Mouse (Mus musculus) gastrocnemius, postnatal 14 days (tissue): Measurements from ENCODE around the gene Stip1. TPM values are rescaled to one million over a fixed set of nuclear protein-coding genes. Genes with fewer than 3 reads are reported as not detected.
"Not testable (repeated sequence)": the region's sequence is repeated elsewhere in the genome, so short reads cannot be mapped to it uniquely, and the experiment has no call there.

Experiments used
- DNase-seq: peaks from one replicate; pipeline ENCODE4 v3.0.0; 2021; ENCODE audit warnings: mixed read lengths
- intact Hi-C: fragments of 180-260 bp; cut with DNase I; formaldehyde crosslinking; loops from one replicate; pipeline ENCODE4 v1.15.1; 2025; ENCODE audit warnings: low total_unique reads
- total RNA-seq, 2 experiments: library from RNA; stranded (reverse); gene quantifications; 2 replicates each; pipeline ENCODE4 v1.2.3; 2021

The Stip1 gene
- total RNA-seq, 2 experiments from 2014 or later = 80.3 to 92.4 TPM

DNA sequence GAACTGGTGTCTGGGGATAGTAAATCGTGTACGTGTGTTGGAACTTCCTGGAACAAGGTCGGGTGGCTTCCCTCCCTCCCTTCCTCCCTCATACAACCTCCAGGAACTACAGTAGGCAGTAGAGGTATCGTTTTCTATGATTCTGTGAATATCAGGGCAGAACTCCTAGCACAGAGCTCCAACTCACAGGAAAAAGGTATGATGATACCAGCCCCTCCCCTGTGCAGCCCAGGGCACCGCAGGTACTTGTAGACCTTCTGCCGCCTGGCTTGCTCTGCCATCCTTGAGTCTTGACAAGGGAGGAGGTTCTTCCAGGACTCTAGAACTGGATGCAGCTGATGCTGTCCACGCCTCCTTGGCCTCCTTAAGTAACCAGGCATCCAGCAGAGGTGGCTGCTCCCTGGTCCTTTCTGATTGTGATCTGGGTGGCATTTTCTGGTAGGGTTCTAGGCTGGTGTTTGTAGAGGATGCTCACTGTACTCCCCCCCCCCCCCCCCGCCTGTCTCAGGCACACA lies 27.1 kb upstream of the Stip1 start:
- no peak for DNase-seq
- intact Hi-C loops = loop anchor here (2.0 kb wide), 1 partner anchor 130 kb away; no protein-coding TSS in a partner anchor

DNA sequence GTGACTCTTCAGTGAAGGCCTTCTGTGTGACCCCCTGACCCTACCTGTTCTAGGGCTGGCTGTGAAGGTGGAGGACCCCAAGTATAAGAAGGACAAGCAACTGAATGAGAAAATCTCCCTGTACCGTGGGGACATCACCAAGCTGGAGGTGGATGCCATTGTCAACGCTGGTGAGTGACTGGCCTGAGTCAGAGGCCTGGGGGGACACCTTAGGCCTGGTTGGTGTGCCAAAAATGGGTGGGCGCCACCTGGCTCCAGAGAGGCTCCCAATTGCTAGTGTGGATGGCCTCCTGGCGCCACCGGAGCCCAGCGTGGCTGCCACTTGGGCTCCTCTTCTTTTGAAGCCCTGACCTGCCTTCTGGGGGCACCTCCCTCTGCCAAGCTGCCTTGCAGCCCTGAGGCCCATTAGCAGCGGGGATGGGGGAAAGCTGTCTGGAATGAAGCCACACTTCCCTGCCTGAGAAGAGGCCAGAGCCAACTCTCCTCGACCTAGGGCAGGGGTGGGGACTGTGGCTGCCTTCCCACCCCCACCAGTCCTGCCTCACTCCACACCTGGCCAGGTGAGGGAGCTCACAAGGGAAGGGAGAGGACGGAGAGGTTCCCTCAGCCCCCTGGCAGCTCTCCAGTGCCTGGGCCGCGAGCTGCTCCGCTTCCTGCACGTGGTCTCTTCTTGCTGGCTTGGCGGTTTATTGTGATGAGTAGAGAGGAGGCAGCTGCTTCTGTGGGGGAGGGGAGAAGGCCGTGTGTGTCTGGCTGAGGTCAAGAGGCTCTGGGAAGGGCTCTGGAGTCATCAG lies 26.5 kb upstream of the Stip1 start:
- DNase-seq = peak; percentile 74
- intact Hi-C loops = loop anchor here (2.0 kb wide), 1 partner anchor 131 kb away; no protein-coding TSS in a partner anchor

DNA sequence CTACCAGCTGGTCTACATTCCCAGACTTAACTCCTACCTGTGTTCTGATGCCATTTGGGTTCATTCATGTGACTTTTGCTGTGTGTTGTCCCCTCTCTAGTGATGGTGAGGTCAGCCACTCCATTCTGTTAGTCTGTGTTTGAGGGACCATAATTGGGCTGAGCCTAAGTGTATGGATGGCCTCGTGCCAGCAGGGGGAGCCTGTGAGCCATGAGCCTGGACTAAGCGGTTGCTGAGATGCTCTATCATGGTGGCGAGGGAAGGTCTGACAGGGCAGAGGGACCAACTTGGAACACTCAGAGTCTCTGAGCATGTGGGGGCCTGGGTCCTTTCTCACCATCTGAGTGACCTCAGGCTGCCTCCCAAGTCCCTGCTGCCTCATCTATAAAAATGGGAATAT lies 24.8 kb upstream of the Stip1 start:
- intact Hi-C loops = no loop called here
- peak; percentile 86 for DNase-seq

DNA sequence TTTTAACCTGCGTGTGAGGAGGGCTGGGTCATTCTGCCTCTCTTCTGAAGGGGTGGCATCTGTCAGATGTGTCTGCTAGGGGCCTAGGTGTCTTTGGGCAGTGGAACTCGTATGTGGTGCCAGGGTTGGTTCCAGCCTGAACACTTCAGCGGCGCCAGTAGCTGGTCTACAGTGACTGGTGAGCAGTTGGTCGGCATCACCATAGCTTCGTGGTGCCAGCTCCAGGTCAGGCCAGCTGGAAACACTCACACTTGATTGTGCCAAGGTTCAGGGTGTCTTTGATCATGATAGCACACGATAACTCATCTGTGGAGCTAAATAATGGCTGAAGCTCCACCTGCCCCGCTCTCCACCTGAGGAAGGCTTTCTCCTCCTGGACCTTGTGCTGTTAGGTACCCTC lies 23.1 kb upstream of the Stip1 start:
- intact Hi-C loops = no loop called here
- peak; percentile 35 for DNase-seq

DNA sequence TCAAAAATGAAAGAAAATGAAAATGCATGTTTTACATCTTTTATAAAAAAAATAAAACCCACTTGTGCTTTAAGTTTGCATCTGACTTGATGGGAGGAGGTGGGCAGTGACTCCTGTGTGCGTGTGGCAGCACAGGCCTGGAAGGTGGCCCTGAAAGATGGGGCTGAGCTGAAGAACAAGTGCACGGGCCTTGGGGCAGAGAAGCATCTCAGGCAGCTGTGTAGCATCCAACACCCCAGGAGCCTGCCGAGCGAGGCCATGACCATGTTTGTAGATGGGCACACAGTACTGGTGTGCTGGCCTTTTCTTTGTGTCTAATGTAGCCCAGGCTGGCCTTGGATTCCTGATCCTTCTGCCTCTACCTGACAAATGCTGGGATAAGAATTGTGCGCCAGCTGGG lies 22.3 kb upstream of the Stip1 start:
- no peak for DNase-seq
- intact Hi-C loops = no loop called here

DNA sequence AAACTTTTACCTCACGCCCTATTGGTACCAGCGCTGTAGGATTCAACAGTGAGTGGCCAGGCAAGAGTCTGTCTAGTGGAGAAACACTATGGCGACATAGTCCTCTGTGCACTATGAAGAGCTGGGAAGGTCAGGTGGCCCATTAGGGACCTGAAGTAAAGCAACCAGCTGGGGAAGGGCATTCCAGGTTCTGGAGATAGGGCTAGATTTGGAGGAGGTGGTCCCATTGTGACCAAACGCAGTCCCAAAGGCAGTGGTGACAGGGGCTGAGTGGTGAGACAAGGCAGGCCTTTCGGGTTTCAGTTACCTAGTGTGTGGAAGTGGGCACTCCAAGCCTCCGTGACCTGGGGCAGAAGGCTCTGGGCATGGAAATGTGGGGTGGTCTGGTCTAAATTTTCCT lies 18.8 kb upstream of the Stip1 start:
- DNase-seq = no peak
- intact Hi-C loops = no loop called here

DNA sequence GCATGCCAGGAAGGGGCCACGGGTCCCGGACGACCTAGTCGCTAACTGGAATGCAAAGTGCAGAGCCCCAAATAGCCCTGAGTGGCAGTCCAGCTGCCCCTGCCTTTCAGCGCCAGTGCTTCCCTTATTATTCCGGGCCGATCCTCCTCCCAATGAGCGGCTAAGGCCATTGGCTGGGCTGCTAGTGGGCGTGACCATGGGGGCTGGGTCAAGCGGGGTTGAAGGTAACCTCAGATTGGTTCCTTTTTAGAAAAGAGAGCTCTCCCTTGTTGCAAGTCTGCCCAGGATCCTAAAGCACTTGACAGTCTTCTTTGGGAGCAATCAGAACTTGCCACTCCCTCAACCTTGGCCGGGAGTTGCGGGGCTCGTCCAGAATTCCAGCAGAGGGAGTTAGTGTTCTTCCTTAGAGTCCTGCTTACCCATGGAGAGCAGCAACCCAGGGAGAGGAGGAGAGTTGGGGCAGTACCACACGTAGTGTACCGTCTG lies 18.0 kb upstream of the Stip1 start:
- intact Hi-C loops = no loop called here
- peak; percentile 91 for DNase-seq

DNA sequence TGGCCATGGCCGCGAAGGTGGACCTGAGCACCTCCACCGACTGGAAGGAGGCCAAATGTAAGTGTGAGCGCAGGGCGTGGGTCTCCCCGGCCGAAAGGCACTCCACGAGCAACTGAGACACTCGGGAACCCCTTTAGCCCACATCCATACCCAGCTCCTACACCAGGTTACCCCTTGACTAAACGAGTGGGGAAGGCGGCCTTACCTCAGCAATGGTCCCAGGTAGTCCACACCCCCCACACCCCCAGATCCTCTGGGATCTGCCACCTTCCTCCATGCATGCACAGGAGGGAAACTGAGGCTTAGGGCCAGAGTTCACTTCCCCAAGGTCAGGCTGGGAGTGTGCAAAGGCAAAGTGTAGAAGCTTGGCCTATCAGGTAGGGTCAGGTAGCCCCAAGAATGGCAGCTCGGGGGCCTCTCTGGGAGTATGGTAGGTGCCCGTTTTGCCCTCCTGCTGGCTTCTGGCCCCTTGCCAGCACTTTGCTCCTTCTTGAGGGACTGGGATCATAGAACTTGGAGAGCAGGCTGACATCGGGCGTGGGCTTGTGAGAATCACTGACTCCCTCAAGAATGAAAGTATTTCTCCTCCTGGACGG lies 17.5 kb upstream of the Stip1 start:
- intact Hi-C loops = no loop called here
- no peak for DNase-seq

DNA sequence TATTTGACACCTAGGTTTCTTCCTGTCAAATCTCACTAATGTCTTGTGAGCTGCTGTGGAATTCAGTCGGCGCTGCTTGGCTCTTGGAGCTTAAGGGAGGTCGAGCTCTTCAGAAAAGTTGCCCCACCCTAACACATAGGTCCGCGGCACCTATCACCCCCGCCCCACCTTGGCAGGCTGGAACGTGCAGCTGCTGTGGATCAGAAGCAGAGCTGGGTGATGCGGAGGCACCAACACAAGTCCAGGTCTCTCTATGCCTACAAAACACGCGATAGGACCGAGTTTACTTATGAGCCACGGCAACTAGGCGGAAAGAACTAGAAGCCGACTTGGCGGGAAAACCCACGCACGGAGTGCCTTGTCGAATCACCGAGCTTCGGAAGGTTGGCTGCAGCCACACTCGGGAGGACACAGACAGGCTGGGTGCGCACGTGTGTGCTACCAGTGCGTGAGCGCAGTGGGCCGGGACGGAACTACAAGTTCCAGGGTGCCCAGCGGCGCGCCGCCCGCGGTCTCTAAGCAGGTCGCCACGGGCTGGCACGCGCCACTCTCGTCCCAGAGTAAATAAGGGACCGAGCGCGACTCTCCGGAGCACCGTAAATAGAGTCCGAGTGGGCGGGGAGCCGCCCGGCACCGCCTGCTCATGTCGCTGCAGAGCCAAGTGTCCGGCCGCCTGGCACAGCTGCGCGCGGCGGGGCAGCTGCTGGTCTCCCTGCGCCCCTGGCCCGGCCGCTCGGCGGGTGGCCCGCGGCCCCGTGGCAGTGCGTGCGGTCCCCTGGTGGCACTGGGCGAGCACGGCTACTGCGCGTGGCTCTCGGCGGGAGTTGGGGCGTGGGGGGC lies 16.7 kb upstream of the Stip1 start, which contains the start of gene Macrod1:
Gene Macrod1, plus strand, starts transcription at position 563 of the 840 bp plus-strand sequence.
- intact Hi-C loops = no loop called here
- peak; percentile 89 for DNase-seq

DNA sequence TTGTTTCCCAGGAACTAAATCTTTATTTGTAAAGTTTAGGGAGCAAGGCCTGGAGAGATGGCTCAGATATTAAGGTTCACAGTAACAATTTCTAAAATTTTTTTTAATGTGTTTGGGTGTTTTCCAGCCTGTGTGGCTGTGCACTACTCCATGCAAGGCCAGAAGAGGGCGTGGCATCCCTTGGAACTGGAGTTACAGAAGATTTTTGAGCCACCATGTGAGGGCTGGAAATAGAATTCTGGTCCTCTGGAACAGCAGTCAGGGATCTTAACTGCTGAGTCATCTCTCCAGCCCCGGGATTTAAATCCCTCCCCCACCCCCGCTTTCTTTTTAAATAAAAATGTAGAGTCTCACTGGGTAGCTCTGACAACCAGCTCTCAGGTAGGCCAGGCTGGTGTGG lies 15.4 kb upstream of the Stip1 start:
- intact Hi-C loops = no loop called here
- DNase-seq = peak; percentile 61

DNA sequence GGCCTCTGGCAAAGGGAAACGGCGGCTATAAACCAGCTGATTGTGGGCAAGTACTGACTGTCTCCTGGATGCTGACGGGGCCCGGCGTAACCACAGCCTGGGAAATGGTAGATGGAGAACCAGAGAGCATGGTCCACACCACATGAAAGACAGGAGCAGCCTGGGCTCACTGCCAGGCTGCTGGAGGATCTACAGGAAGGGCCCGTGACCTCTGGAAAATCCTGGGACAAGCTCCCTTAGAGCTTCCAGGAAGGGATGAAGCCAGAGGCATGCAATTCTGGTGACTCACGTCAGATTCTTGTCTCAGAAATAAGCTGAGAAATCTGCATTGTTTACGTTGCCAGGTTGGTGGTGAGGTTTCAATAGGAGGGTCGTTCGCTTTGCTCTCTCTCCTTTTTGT lies 15.0 kb upstream of the Stip1 start:
- intact Hi-C loops = no loop called here
- peak; percentile 47 for DNase-seq

DNA sequence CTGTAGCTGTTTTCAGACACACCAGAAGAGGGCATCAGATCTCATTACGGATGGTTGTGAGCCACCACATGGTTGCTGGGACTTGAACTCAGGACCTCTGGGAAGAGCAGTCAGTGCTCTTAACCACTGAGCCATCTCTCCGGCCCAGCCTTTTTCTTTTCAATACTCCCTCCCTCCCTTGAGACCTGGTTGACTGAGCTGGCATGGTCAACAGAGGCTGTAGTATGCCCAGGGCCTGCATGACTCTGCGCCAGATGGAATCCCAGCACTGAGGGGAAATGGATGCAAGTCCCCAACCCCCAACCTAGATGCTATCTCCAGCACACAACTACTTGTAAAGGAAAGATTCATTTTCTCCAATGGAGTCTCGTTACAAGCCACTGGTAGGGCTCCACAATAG lies 13.6 kb upstream of the Stip1 start:
- intact Hi-C loops, DNase-seq: not testable (repeated sequence)

DNA sequence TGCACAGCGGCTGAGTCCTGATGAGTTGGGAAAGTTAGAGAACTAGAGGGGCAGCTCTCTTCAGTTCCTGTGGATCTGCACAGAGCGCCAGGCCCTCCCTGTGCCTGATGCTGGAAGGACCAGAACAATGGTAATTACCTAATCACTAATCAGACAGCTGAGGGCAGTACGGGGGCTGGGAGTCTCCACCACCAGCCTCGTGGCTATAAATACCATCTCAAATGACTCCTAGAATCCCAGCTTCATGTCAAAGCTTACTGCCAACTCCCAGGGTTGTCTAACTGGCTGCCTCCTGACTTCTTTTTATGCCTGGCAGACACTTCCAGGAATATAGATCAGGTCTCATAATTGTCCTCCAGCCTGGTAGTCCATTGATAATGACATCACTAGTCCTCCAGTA lies 4.9 kb upstream of the Stip1 start:
- intact Hi-C loops = no loop called here
- no peak for DNase-seq

DNA sequence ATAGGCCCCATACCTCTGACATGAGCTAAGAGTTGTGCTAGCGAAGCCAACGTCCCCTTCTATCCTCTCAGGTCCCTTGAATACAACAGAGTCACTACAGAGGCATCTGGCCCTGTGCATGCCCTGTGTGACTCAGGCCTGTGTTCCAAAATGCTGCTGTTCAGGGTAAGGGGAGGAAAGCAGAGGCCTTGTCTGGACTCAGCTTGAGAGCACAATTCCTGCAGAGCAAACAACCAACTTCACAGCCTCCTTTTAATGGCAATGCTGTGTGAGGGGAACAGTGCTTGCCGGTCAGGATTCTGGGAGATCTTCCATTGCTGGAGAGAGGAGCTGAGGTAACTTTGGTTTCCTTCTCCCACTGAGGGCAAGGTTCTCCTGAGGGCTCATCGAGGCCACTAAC lies 4.5 kb upstream of the Stip1 start:
- intact Hi-C loops = no loop called here

DNA sequence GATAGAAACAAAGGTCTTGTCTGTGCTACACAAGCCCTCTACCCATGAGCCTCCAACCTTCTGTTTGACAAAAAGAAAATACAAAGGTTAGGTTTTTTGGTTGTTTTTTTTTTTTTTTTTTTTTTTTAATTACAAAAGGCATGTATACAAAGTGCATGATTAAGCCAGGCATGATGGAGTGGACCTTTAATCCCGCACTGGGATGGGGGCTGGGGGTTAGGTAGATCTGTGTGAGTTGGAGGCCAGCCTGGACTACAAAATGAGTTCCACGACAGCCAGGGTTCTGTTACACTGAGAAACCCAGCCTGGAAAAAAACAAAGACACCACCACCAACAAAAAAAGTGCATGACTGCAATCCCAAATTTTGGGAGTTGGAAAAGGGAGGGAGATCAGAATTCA lies 1.4 kb upstream of the Stip1 start:
- intact Hi-C loops = no loop called here
- no peak for DNase-seq

More for the DNA sequence above, 4.5 kb upstream of the Stip1 start:
- no peak for DNase-seq

DNA sequence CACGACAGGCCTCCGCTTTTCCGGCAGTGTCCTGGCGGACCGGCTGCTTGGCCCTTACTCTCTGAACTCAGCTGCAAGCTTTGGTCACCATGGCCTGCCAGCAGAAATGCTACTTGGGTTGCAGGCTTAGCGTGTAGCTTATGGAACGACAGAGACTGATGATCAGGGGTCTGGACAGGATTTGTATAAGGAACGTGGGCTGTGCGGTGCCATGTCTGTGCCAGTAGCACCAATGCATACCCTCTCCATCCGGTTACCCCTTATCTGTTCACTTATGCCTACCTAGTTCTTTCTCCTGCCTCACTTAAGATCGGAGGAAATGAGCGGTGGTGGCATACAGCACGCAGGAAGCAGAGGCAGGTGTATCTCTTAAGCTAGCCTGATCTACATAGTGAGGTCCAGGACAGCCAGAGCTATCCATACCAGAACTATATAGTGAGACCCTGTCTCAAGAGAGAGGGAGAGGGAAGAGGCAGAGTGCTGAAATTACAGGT lies 917 bp upstream of the Stip1 start:
- DNase-seq = no peak
- intact Hi-C loops = no loop called here

DNA sequence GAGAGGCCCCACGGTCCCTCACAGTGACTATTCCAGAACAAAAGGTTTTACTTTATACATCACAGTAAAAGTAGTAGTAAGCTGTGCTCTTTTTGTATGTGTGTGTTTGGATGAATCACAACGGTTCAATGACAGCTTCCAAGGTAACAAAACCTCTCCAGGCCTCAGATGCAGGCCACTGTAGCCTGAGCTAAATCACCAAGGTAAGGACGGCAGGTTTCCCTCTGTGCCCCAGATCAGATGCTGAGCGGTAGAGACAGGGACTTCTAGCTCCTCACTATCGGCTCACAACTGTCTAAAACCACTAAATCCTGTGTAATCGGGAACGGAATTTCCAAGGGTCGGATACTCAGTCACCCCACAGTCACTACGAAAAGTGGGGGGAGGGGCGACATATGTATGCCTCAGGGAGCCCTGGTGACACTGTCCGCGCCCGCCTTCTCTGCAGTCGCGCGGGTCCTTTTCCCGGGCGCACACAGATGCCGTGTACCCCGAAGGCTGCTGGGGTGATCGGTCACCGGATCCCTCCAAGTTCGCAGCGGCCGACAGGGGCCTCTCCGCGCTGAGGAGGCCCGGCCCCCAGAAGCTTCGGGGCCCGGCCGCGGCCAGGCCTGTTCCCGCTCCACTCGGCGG lies 563 bp downstream of the Stip1 start:
- intact Hi-C loops = no loop called here
- DNase-seq = peak; percentile 42

DNA sequence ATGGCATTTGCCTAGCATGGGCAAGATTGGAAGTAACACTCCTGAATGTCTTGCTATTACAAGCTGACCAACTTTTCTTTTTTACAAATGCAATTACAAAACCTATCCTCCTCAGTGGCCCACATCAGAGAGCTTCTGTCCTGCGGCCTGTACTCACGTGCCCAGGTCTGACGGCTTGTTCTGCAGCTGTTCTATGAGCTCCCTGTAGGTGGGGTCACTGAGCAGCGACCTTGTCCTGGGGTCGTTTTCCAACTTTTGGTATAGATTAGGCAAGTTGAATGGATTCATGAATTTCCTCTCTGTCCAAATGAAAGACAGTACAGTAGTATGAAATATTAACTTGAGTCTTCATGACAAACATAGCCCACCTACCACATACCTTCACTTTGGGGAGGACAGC lies 5.8 kb downstream of the Stip1 start:
- intact Hi-C loops = no loop called here

DNA sequence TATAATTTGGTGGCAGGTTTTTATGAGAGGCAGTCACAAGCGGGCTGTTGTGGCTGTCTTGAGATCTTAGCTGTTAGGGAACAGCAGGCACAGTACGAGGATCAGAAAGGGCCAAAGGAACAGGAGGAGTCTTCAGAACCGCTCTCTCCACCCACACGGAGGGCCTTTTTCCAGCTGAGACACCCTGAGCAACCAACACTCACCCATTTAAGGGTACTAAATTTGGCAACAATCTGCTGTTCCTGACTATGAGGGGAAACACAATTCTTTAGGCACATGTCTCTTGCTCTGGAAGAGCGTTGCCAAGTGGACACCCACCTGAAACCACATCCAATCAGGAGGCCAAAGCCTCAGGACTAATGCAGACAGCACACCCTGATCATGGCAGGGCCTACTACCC lies 10.2 kb downstream of the Stip1 start:
- intact Hi-C loops = no loop called here
- no peak for DNase-seq

More for the DNA sequence above, 5.8 kb downstream of the Stip1 start:
- DNase-seq = no peak
